Mouse (Mus musculus): ENCODE data around the gene Olfr1252.

DNA sequence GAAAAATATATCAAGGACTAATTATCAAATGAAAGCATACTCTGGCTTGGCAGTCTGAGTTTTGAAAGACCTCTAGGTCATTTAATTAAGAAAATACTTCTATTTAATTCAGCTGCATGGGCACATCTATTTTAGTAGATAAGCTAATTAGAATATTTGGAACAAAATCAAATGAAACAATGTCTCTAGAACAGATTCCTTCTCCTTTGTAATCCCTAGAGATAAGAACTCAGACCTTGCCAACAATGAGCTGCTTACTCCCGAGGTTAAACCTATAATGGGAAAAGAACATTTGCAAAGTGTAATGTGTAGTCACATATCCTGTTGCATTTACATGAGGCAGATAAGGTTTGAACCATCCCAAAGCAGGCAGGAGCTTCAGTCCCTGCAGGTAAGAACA, at the start of gene Olfr1252:
- TF ChIP-seq POLR2A (IDR thresholded peaks at IDR 0.05; ENCODE audit: borderline replicate concordance, extremely low read depth, insufficient read depth, insufficient read length, poor library complexity, severe bottlenecking) (no peak), CTCF (IDR thresholded peaks at IDR 0.05; ENCODE audit: borderline replicate concordance, extremely low read depth, insufficient read depth, insufficient read length) (no peak)

Data from brain, embryonic 14.5 days (tissue).